11 mouse cellular contexts compared by ENCODE assay signal in the genomic region with DNA sequence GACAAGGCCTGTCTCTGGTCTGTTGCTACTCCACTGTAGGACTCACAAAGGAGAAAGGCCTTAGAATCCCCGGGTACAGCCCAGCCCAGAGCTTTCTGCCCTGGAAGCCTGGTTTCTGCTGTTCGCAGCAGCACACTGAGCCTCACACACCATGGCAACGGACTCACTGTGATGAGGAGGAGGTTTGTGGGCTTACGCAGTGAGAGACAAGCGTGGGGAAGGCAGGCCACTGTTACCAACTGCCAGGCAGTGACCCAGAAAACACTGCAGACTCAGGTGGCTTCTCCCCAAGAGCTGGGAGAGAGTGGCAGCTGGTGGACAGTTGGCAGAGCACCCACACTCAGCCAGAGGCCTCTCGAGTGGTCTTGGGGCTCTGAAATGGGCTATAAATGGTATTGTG. TPM values are rescaled to one million over a fixed set of nuclear protein-coding genes. Genes with fewer than 3 reads are reported as not detected.
DNase-seq lines count a peak whose midpoint lies in the region; ATAC-seq lines count a peak whose summit lies in the region.
"Had no signal": no experiment of that assay in that cellular context is flagged by ENCODE, and none has a peak within 500 bp of the region (broad histone marks: within the 10 kb centered on the region; RNA-seq: fewer than 3 reads in every experiment).

No protein-coding gene starts in this region.

- H3K4me3 ChIP-seq in midbrain, embryonic 10.5 days: no peak overlapping the region
- H3K4me3 ChIP-seq in midbrain, embryonic 11.5 days (ENCODE audit: low read depth, low read length): no peak overlapping the region

- no peak overlapping the region for H3K4me2 ChIP-seq in midbrain, embryonic 11.5 days

- peaks cover 41% of the 10 kb centered on the region for H3K4me1 ChIP-seq in midbrain, embryonic 10.5 days
- H3K4me1 ChIP-seq in midbrain, embryonic 11.5 days (ENCODE audit: control insufficient read depth, insufficient read depth, low read length): peaks cover 12% of the 10 kb centered on the region

- 66% methylated on average over 6 of the region's 6 CpGs for WGBS in midbrain, embryonic 10.5 days
- 59% methylated on average over 6 of the region's 6 CpGs for WGBS in midbrain, embryonic 11.5 days

- intact Hi-C loops in left cerebral cortex, postnatal 14 days (cut with DNase I): no loop called here

- no peak for DNase-seq in midbrain, embryonic 10.5 days (ENCODE audit: low spot score)
- DNase-seq in midbrain, embryonic 11.5 days (ENCODE audit: low spot score, missing footprints): no peak
- peak; percentile 57 to 70 for DNase-seq in frontal cortex, postnatal 36 days (ENCODE audit: low spot score in 2 of 2)
- DNase-seq in left cerebral cortex, postnatal 14 days (ENCODE audit: low spot score in 2 of 2): peak; percentile 56 to 84
- DNase-seq in telencephalon, adult 2 months (ENCODE audit: low read depth, low spot score): peak; percentile 71
- DNase-seq in kidney, postnatal 25 days: no peak

- H3K27ac ChIP-seq in midbrain, embryonic 10.5 days (replicated peaks): peak overlapping the region; percentile 72
- H3K27ac ChIP-seq in midbrain, embryonic 11.5 days (ENCODE audit: low read depth, low read length): no peak overlapping the region
- H3K27ac ChIP-seq: macrophage had no signal

- ATAC-seq in midbrain, embryonic 11.5 days (ENCODE audit: low FRiP score): no peak
- ATAC-seq in megakaryocyte progenitor cell, adult 5-6 weeks (replicated peaks; ENCODE audit: poor library complexity): no peak
- ATAC-seq in activated CD4-positive, CD25-positive, alpha-beta regulatory T cell, adult 4 months: no peak

- no peaks in the 10 kb centered on the region for H3K9me3 ChIP-seq in midbrain, embryonic 10.5 days (replicated peaks)
- no peaks in the 10 kb centered on the region for H3K9me3 ChIP-seq in midbrain, embryonic 11.5 days (ENCODE audit: control insufficient read depth, low read length)

- 0 out of 2 replicates have a peak, but pooled peaks cover 2% of the 10 kb centered on the region for H3K27me3 ChIP-seq in midbrain, embryonic 10.5 days (ENCODE audit: low read depth, poor library complexity, severe bottlenecking)
- H3K27me3 ChIP-seq in midbrain, embryonic 11.5 days (ENCODE audit: control insufficient read depth, insufficient read depth, low read length): no peaks in the 10 kb centered on the region

- H3K36me3 ChIP-seq in midbrain, embryonic 10.5 days: no peaks in the 10 kb centered on the region
- H3K36me3 ChIP-seq in midbrain, embryonic 11.5 days (ENCODE audit: control insufficient read depth, insufficient read depth, low read length): no peaks in the 10 kb centered on the region

- H3K9ac ChIP-seq in midbrain, embryonic 11.5 days (ENCODE audit: low read length): no peak overlapping the region

RNA-seq across cellular contexts. Expression of a gene that starts 42.3 kb away (rescaled TPM):
- polyA plus RNA-seq in midbrain, embryonic 10.5 days (2016; fragmentation: Nextera tagmentation; extraction: Ambion mirVana): not detected in 2 replicates
- not detected in 2 replicates for polyA plus RNA-seq in midbrain, embryonic 11.5 days (2014; fragmentation: Nextera tagmentation; extraction: Ambion mirVana)
- not detected for total RNA-seq in left cerebral cortex, postnatal 14 days (2021)
- total RNA-seq in megakaryocyte progenitor cell, adult 5-6 weeks (2015): not detected in 2 replicates
- total RNA-seq in megakaryocyte progenitor cell, adult 5-6 weeks (2017): not detected in 2 replicates
- polyA plus RNA-seq in activated CD4-positive, CD25-positive, alpha-beta regulatory T cell, adult 4 months (2017; shearing (Covaris generic)): not detected
- polyA plus RNA-seq: heart, postnatal 0 days; macrophage; small intestine, adult 2 months had no signal

Comparison
In these comparisons a context has a peak if more than half of its experiments do, and no peak if none do; other contexts are left out.
1. DNase-seq: peak in frontal cortex, postnatal 36 days (2 of 2), left cerebral cortex, postnatal 14 days (2 of 2) and telencephalon, adult 2 months (single experiment); none in midbrain, embryonic 10.5 days (single experiment), midbrain, embryonic 11.5 days (single experiment) and kidney, postnatal 25 days (0 of 2).